Mouse (Mus musculus): ENCODE data around the gene Tarbp2. TPM values are rescaled to one million over a fixed set of nuclear protein-coding genes. Genes with fewer than 3 reads are reported as not detected.

Gene Tarbp2
- total RNA-seq (2015; ENCODE audit: low replicate concordance) (11.5 and 19.7 TPM in 2 replicates), total RNA-seq (2017; ENCODE audit: low replicate concordance) (11.9 and 20.4 TPM in 2 replicates)

GRCm38 (mm10) chr15:102517976-102518858 is at the start of gene Tarbp2:
Gene Tarbp2, plus strand, starts transcription at chr15:102518192.
- ATAC-seq (replicated peaks; ENCODE audit: low FRiP score, poor library complexity, severe bottlenecking) = peak; percentile 83

- no peak for ATAC-seq (replicated peaks; ENCODE audit: low FRiP score, poor library complexity, severe bottlenecking)
Observed at GRCm38 (mm10) chr15:102468675-102469370, 49.2 kb upstream of the Tarbp2 start.

GRCm38 (mm10) chr15:102470183-102470604 is 47.8 kb upstream of the Tarbp2 start, which contains the start of gene Pcbp2:
Gene Pcbp2, plus strand, starts transcription at chr15:102470539.
- peak; percentile 100 for ATAC-seq (replicated peaks; ENCODE audit: low FRiP score, poor library complexity, severe bottlenecking)

- peak; percentile 30; the same call in 1 of the 2 replicates for ATAC-seq (replicated peaks; ENCODE audit: low FRiP score, poor library complexity, severe bottlenecking)
Observed at GRCm38 (mm10) chr15:102470605-102471294, 47.2 kb upstream of the Tarbp2 start.

GRCm38 (mm10) chr15:102471295-102471645 is 46.7 kb upstream of the Tarbp2 start:
- ATAC-seq (replicated peaks; ENCODE audit: low FRiP score, poor library complexity, severe bottlenecking) = no peak

- ATAC-seq (replicated peaks; ENCODE audit: low FRiP score, poor library complexity, severe bottlenecking) = no peak
Observed at GRCm38 (mm10) chr15:102471727-102472126, 46.3 kb upstream of the Tarbp2 start.

- ATAC-seq (replicated peaks; ENCODE audit: low FRiP score, poor library complexity, severe bottlenecking) = no peak
Observed at GRCm38 (mm10) chr15:102473246-102473645, 44.7 kb upstream of the Tarbp2 start.

GRCm38 (mm10) chr15:102474520-102474919 is 43.5 kb upstream of the Tarbp2 start:
- ATAC-seq (replicated peaks; ENCODE audit: low FRiP score, poor library complexity, severe bottlenecking) = no peak

GRCm38 (mm10) chr15:102483136-102483535 is 34.9 kb upstream of the Tarbp2 start:
- ATAC-seq (replicated peaks; ENCODE audit: low FRiP score, poor library complexity, severe bottlenecking) = no peak

GRCm38 (mm10) chr15:102485853-102486252 is 32.1 kb upstream of the Tarbp2 start:
- ATAC-seq (replicated peaks; ENCODE audit: low FRiP score, poor library complexity, severe bottlenecking) = no peak

GRCm38 (mm10) chr15:102487664-102488063 is 30.3 kb upstream of the Tarbp2 start:
- ATAC-seq (replicated peaks; ENCODE audit: low FRiP score, poor library complexity, severe bottlenecking) = no peak

- no peak for ATAC-seq (replicated peaks; ENCODE audit: low FRiP score, poor library complexity, severe bottlenecking)
Observed at GRCm38 (mm10) chr15:102498322-102498721, 19.7 kb upstream of the Tarbp2 start.

GRCm38 (mm10) chr15:102499370-102499769 is 18.6 kb upstream of the Tarbp2 start:
- no peak for ATAC-seq (replicated peaks; ENCODE audit: low FRiP score, poor library complexity, severe bottlenecking)

- no peak for ATAC-seq (replicated peaks; ENCODE audit: low FRiP score, poor library complexity, severe bottlenecking)
Observed at GRCm38 (mm10) chr15:102499851-102500250, 18.1 kb upstream of the Tarbp2 start.

- no peak for ATAC-seq (replicated peaks; ENCODE audit: low FRiP score, poor library complexity, severe bottlenecking)
Observed at GRCm38 (mm10) chr15:102500479-102500878, 17.5 kb upstream of the Tarbp2 start.

GRCm38 (mm10) chr15:102501084-102501814 is 16.7 kb upstream of the Tarbp2 start:
- no peak for ATAC-seq (replicated peaks; ENCODE audit: low FRiP score, poor library complexity, severe bottlenecking)

GRCm38 (mm10) chr15:102502254-102502840 is 15.6 kb upstream of the Tarbp2 start:
- ATAC-seq (replicated peaks; ENCODE audit: low FRiP score, poor library complexity, severe bottlenecking) = no peak

GRCm38 (mm10) chr15:102503447-102503846 is 14.5 kb upstream of the Tarbp2 start, which contains the start of gene Gm10337:
Gene Gm10337, plus strand, starts transcription at chr15:102503722.
- no peak for ATAC-seq (replicated peaks; ENCODE audit: low FRiP score, poor library complexity, severe bottlenecking)
